Mouse (Mus musculus): ENCODE results near the gene Tle1. TPM values are rescaled to one million over a fixed set of nuclear protein-coding genes. Genes with fewer than 3 reads are reported as not detected.

Tle1 gene
- polyA plus RNA-seq, 1 experiment from 2014 or later: 26.6 TPM

GRCm38 (mm10) chr4:72195116-72195835 lies 5.4 kb downstream of the Tle1 start:
- ATAC-seq (replicated peaks; ENCODE audit: low FRiP score): no peak
- peaks cover 51% of the 10 kb centered on the region for H3K36me3 ChIP-seq

GRCm38 (mm10) chr4:72193276-72193675 lies 7.4 kb downstream of the Tle1 start:
- H3K9ac ChIP-seq: no peak overlapping the region
- no peaks in the 10 kb centered on the region for H3K9me3 ChIP-seq (replicated peaks)
- peaks cover 32% of the 10 kb centered on the region for H3K4me1 ChIP-seq
- H3K36me3 ChIP-seq: peaks cover 68% of the 10 kb centered on the region
- ATAC-seq (replicated peaks; ENCODE audit: low FRiP score): no peak
- WGBS: 71% methylated on average over 1 of the region's 1 CpGs
- H3K27me3 ChIP-seq: no peaks in the 10 kb centered on the region
- no peak overlapping the region for H3K4me3 ChIP-seq (replicated peaks)
- no peak overlapping the region for H3K4me2 ChIP-seq
- no peak overlapping the region for H3K27ac ChIP-seq

More at GRCm38 (mm10) chr4:72195116-72195835, 5.4 kb downstream of the Tle1 start:
- Histone ChIP-seq H3K9me3 (replicated peaks) (no peaks in the 10 kb centered on the region), H3K4me2 (peak overlapping the region; percentile 79; the same call in 1 of the 2 replicates), H3K4me1 (peaks cover 33% of the 10 kb centered on the region), H3K27me3 (no peaks in the 10 kb centered on the region), H3K27ac (no peak overlapping the region), H3K9ac (no peak overlapping the region), H3K4me3 (replicated peaks) (no peak overlapping the region)
- 65% methylated on average over 6 of the region's 6 CpGs for WGBS

GRCm38 (mm10) chr4:72184476-72184875 lies 16.2 kb downstream of the Tle1 start:
- ATAC-seq (replicated peaks; ENCODE audit: low FRiP score): no peak
- H3K4me1 ChIP-seq: peaks cover 20% of the 10 kb centered on the region
- no peaks in the 10 kb centered on the region for H3K27me3 ChIP-seq
- H3K4me2 ChIP-seq: no peak overlapping the region
- H3K9ac ChIP-seq: no peak overlapping the region
- H3K27ac ChIP-seq: no peak overlapping the region
- H3K36me3 ChIP-seq: peaks cover 43% of the 10 kb centered on the region; the same call in 1 of the 2 replicates
- H3K4me3 ChIP-seq (replicated peaks): no peak overlapping the region
- H3K9me3 ChIP-seq (replicated peaks): no peaks in the 10 kb centered on the region
- WGBS: 60% methylated on average over 5 of the region's 5 CpGs

- Histone ChIP-seq H3K4me2 (no peak overlapping the region), H3K27me3 (no peaks in the 10 kb centered on the region), H3K9me3 (replicated peaks) (no peaks in the 10 kb centered on the region), H3K27ac (no peak overlapping the region), H3K36me3 (peaks cover 29% of the 10 kb centered on the region; the same call in 1 of the 2 replicates), H3K4me3 (replicated peaks) (no peak overlapping the region), H3K9ac (no peak overlapping the region), H3K4me1 (peaks cover 20% of the 10 kb centered on the region)
- ATAC-seq (replicated peaks; ENCODE audit: low FRiP score): 0 out of 2 replicates have a peak, but pooled peaks have one; percentile 33
Measured at GRCm38 (mm10) chr4:72182343-72182988, 18.3 kb downstream of the Tle1 start.

GRCm38 (mm10) chr4:72175943-72176342 lies 24.8 kb downstream of the Tle1 start:
- Histone ChIP-seq H3K4me1 (no peaks in the 10 kb centered on the region), H3K27me3 (no peaks in the 10 kb centered on the region), H3K27ac (no peak overlapping the region), H3K9me3 (replicated peaks) (no peaks in the 10 kb centered on the region), H3K9ac (no peak overlapping the region), H3K36me3 (peaks cover 25% of the 10 kb centered on the region; the same call in 1 of the 2 replicates), H3K4me2 (no peak overlapping the region), H3K4me3 (replicated peaks) (no peak overlapping the region)
- WGBS: 93% methylated on average over 1 of the region's 1 CpGs
- ATAC-seq (replicated peaks; ENCODE audit: low FRiP score): no peak

- Histone ChIP-seq H3K27ac (no peak overlapping the region), H3K9me3 (replicated peaks) (no peaks in the 10 kb centered on the region), H3K9ac (no peak overlapping the region), H3K36me3 (peaks cover 43% of the 10 kb centered on the region), H3K4me1 (peaks cover 11% of the 10 kb centered on the region), H3K4me3 (replicated peaks) (no peak overlapping the region), H3K4me2 (no peak overlapping the region), H3K27me3 (no peaks in the 10 kb centered on the region)
- 32% methylated on average over 1 of the region's 1 CpGs for WGBS
- no peak for ATAC-seq (replicated peaks; ENCODE audit: low FRiP score)
Measured at GRCm38 (mm10) chr4:72168267-72168666, 32.5 kb downstream of the Tle1 start.

- H3K4me2 ChIP-seq: no peak overlapping the region
- H3K9me3 ChIP-seq (replicated peaks): no peaks in the 10 kb centered on the region
- H3K27ac ChIP-seq: no peak overlapping the region
- H3K4me1 ChIP-seq: peaks cover 11% of the 10 kb centered on the region
- ATAC-seq (replicated peaks; ENCODE audit: low FRiP score): no peak
- no peak overlapping the region for H3K4me3 ChIP-seq (replicated peaks)
- H3K36me3 ChIP-seq: peaks cover 46% of the 10 kb centered on the region
- no peaks in the 10 kb centered on the region for H3K27me3 ChIP-seq
- WGBS: 23% methylated on average over 2 of the region's 2 CpGs
- no peak overlapping the region for H3K9ac ChIP-seq
Measured at GRCm38 (mm10) chr4:72167761-72168229, 32.9 kb downstream of the Tle1 start.

- Histone ChIP-seq H3K27me3 (no peaks in the 10 kb centered on the region), H3K9me3 (replicated peaks) (no peaks in the 10 kb centered on the region), H3K4me2 (no peak overlapping the region), H3K9ac (no peak overlapping the region), H3K4me1 (peaks cover 11% of the 10 kb centered on the region), H3K4me3 (replicated peaks) (no peak overlapping the region), H3K27ac (no peak overlapping the region), H3K36me3 (peaks cover 50% of the 10 kb centered on the region)
- WGBS: 86% methylated on average over 3 of the region's 3 CpGs
- ATAC-seq (replicated peaks; ENCODE audit: low FRiP score): no peak
Measured at GRCm38 (mm10) chr4:72167171-72167570, 33.5 kb downstream of the Tle1 start.

- Histone ChIP-seq H3K4me3 (replicated peaks) (no peak overlapping the region), H3K4me1 (peaks cover 11% of the 10 kb centered on the region), H3K4me2 (no peak overlapping the region), H3K27me3 (no peaks in the 10 kb centered on the region), H3K9me3 (replicated peaks) (no peaks in the 10 kb centered on the region), H3K27ac (no peak overlapping the region), H3K9ac (no peak overlapping the region), H3K36me3 (peaks cover 50% of the 10 kb centered on the region)
- no peak for ATAC-seq (replicated peaks; ENCODE audit: low FRiP score)
- 92% methylated on average over 2 of the region's 2 CpGs for WGBS
Measured at GRCm38 (mm10) chr4:72166561-72166960, 34.2 kb downstream of the Tle1 start.

GRCm38 (mm10) chr4:72165765-72166164 lies 35.0 kb downstream of the Tle1 start:
- ATAC-seq (replicated peaks; ENCODE audit: low FRiP score): no peak
- Histone ChIP-seq H3K4me1 (peaks cover 18% of the 10 kb centered on the region), H3K36me3 (peaks cover 56% of the 10 kb centered on the region), H3K4me3 (replicated peaks) (no peak overlapping the region), H3K9ac (no peak overlapping the region), H3K4me2 (no peak overlapping the region), H3K27me3 (no peaks in the 10 kb centered on the region), H3K9me3 (replicated peaks) (no peaks in the 10 kb centered on the region), H3K27ac (no peak overlapping the region)
- 96% methylated on average over 9 of the region's 9 CpGs for WGBS

GRCm38 (mm10) chr4:72162445-72163218 lies 38.1 kb downstream of the Tle1 start:
- Histone ChIP-seq H3K36me3 (peaks cover 54% of the 10 kb centered on the region), H3K27ac (no peak overlapping the region), H3K4me3 (replicated peaks) (no peak overlapping the region), H3K9me3 (replicated peaks) (no peaks in the 10 kb centered on the region), H3K27me3 (no peaks in the 10 kb centered on the region), H3K4me2 (no peak overlapping the region), H3K9ac (no peak overlapping the region), H3K4me1 (peaks cover 18% of the 10 kb centered on the region)
- ATAC-seq (replicated peaks; ENCODE audit: low FRiP score): no peak
- WGBS: 95% methylated on average over 4 of the region's 4 CpGs

GRCm38 (mm10) chr4:72160102-72160511 lies 40.6 kb downstream of the Tle1 start:
- Histone ChIP-seq H3K4me2 (no peak overlapping the region), H3K27me3 (no peaks in the 10 kb centered on the region), H3K9me3 (replicated peaks) (no peaks in the 10 kb centered on the region), H3K4me1 (peaks cover 16% of the 10 kb centered on the region), H3K9ac (no peak overlapping the region), H3K27ac (no peak overlapping the region), H3K4me3 (replicated peaks) (no peak overlapping the region), H3K36me3 (peaks cover 45% of the 10 kb centered on the region)
- ATAC-seq (replicated peaks; ENCODE audit: low FRiP score): peak; percentile 95
- 29% methylated on average over 14 of the region's 14 CpGs for WGBS

All from kidney, embryonic 15.5 days (tissue).